Mouse (Mus musculus): Measurements from ENCODE around the gene Slc9a3. TPM values are rescaled to one million over a fixed set of nuclear protein-coding genes. Genes with fewer than 3 reads are reported as not detected.

Gene Slc9a3
- polyA plus RNA-seq, 1 experiment from 2014 or later, result 0.04 TPM

DNA sequence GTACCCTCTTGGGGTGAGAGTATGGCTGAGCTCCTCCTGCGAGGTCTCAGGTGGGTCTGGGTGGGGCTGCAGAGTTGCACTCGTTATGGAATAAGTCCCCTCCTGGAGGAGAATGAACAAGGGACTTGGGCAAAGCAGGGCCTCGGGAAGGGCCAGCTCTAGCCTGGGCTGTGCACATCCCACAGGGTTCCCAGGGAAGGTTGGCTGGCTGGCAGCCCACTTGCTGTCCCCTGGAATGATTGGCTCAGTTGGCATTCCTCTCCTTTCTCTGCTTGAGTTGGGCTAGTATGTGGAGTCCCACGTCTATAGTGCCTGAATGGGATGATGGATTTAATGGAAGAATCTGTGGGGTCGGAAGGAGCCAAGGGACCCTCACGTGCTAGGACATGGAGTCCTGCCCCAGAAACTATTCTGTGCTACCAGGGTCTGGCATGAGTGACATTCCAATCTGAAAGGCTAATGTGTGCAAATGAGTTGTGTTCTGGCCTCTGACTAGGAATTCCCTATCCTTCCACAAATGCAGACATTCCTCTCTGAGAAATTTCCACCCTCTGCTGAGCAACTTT lies 7.5 kb upstream of the Slc9a3 start:
- Histone ChIP-seq H3K27ac (replicated peaks) (no peak overlapping the region), H3K27me3 (no peaks in the 10 kb centered on the region), H3K4me3 (no peak overlapping the region), H3K4me2 (replicated peaks) (no peak overlapping the region), H3K4me1 (peaks cover 4% of the 10 kb centered on the region; the same call in 1 of the 2 replicates), H3K36me3 (no peaks in the 10 kb centered on the region), H3K9me3 (no peaks in the 10 kb centered on the region), H3K9ac (replicated peaks) (no peak overlapping the region)
- no peak for ATAC-seq (ENCODE audit: low FRiP score, low read depth)
- 68% methylated on average over 6 of the region's 6 CpGs for WGBS

DNA sequence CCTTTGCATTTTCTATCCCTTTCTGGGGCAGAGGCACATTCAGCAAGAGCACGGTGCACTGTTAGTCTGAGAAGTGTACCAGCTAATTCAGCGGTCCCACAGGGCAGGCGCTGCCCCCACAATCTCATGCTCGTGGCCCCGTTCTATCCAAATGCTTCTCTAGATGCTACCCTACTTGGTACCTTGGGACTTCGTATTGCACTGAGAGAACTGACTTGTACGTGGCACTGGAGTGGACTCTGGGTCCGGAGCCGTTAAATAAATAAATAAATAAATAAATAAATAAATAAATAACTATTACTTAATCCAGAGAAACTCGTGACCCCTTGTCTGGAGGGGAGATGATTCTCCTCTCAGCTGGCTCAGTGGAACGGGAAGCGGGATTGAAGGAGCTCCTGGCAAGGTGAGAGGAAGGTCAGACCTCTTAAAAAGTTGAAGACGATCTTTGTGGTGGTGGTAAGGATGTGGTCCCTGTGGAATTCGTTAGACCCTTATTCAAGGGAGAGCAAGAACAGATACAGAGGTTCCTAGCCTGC lies 606 bp downstream of the Slc9a3 start:
- 35% methylated on average over 14 of the region's 14 CpGs for WGBS
- no peak for ATAC-seq (ENCODE audit: low FRiP score, low read depth)
- peak overlapping the region; percentile 61; the same call in 1 of the 2 replicates for H3K4me2 ChIP-seq (replicated peaks)
- H3K9ac ChIP-seq (replicated peaks), result no peak overlapping the region
- H3K36me3 ChIP-seq, result no peaks in the 10 kb centered on the region
- no peaks in the 10 kb centered on the region for H3K9me3 ChIP-seq
- H3K27ac ChIP-seq (replicated peaks), result no peak overlapping the region
- peaks cover 7% of the 10 kb centered on the region for H3K4me1 ChIP-seq
- H3K4me3 ChIP-seq, result no peak overlapping the region; the same call in 1 of the 2 replicates
- H3K27me3 ChIP-seq, result peaks cover 54% of the 10 kb centered on the region

DNA sequence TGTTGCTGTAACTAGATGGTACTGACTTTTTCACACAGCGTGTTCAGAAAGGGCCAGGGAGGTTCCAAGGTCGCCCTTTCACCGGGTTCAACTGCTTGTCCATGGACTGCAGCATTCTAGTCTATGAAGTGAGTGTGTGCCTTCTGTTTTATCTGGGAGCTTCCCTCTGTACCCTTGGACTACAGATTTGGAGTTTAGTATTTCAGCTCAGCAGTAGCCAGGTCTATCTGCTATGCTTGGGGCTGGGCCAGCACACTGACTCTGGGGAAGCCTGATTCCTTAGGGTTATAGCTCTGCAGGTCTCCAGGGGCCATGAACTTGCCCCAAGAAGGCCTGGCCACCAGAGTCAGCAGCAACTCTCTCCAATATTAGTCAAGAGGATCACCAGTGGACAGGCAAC lies 1.4 kb downstream of the Slc9a3 start:
- peaks cover 54% of the 10 kb centered on the region for H3K27me3 ChIP-seq
- no peak overlapping the region for H3K27ac ChIP-seq (replicated peaks)
- no peak overlapping the region for H3K4me2 ChIP-seq (replicated peaks)
- no peaks in the 10 kb centered on the region for H3K36me3 ChIP-seq
- H3K9me3 ChIP-seq, result no peaks in the 10 kb centered on the region
- ATAC-seq (ENCODE audit: low FRiP score, low read depth), result no peak
- 67% methylated on average over 3 of the region's 3 CpGs for WGBS
- peaks cover 7% of the 10 kb centered on the region for H3K4me1 ChIP-seq
- H3K4me3 ChIP-seq, result no peak overlapping the region
- H3K9ac ChIP-seq (replicated peaks), result no peak overlapping the region

DNA sequence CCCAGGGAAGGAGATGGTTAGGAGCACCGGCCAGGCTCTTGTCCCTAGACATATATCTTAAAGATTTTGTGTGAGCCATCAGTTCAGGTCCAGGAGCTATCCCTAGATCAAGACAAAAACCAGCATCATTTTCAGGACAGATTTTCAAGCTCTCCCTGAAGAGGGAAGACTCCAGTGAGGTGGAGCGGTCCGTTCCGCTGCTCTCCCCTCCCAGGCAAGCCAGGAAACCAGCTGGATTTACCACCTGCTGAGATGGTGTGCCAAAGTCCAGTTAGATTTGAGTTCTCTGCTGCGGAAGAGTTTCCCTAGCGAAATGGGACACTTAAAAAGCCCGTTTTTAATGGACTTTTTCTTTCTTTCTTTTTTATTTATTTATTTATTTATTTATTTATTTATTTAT lies 6.3 kb downstream of the Slc9a3 start:
- ATAC-seq (ENCODE audit: low FRiP score, low read depth), result no peak
- 69% methylated on average over 7 of the region's 7 CpGs for WGBS

DNA sequence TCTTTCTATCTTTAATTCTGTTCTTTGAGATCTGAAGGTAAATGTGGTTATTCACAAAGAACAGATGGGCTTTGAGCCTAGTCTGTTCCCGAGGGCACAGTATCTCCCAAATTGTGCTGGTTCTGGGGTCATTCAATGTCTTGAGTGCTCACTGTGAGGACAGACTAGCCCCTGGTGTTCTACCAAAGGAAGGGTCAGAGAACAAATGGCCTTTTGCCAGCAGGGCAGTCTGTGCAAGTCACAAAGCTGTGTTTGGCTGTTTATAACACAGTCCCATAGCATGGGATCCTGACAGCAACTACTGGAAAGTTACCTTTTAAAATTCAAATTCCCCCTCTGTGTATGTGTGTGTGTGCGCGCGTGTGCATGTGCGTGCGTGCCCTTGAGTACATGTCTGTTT lies 8.7 kb downstream of the Slc9a3 start:
- no peak overlapping the region for H3K27ac ChIP-seq (replicated peaks)
- H3K4me2 ChIP-seq (replicated peaks), result no peak overlapping the region
- no peak overlapping the region for H3K9ac ChIP-seq (replicated peaks)
- no peaks in the 10 kb centered on the region for H3K9me3 ChIP-seq
- no peaks in the 10 kb centered on the region for H3K36me3 ChIP-seq
- 87% methylated on average over 6 of the region's 6 CpGs for WGBS
- no peak overlapping the region for H3K4me3 ChIP-seq
- H3K4me1 ChIP-seq, result no peaks in the 10 kb centered on the region
- no peaks in the 10 kb centered on the region for H3K27me3 ChIP-seq
- ATAC-seq (ENCODE audit: low FRiP score, low read depth), result no peak

More for the DNA sequence above, 6.3 kb downstream of the Slc9a3 start:
- Histone ChIP-seq H3K4me2 (replicated peaks) (no peak overlapping the region), H3K36me3 (no peaks in the 10 kb centered on the region), H3K9ac (replicated peaks) (no peak overlapping the region), H3K27ac (replicated peaks) (no peak overlapping the region), H3K4me3 (no peak overlapping the region), H3K9me3 (no peaks in the 10 kb centered on the region), H3K4me1 (no peaks in the 10 kb centered on the region), H3K27me3 (peaks cover 20% of the 10 kb centered on the region)

DNA sequence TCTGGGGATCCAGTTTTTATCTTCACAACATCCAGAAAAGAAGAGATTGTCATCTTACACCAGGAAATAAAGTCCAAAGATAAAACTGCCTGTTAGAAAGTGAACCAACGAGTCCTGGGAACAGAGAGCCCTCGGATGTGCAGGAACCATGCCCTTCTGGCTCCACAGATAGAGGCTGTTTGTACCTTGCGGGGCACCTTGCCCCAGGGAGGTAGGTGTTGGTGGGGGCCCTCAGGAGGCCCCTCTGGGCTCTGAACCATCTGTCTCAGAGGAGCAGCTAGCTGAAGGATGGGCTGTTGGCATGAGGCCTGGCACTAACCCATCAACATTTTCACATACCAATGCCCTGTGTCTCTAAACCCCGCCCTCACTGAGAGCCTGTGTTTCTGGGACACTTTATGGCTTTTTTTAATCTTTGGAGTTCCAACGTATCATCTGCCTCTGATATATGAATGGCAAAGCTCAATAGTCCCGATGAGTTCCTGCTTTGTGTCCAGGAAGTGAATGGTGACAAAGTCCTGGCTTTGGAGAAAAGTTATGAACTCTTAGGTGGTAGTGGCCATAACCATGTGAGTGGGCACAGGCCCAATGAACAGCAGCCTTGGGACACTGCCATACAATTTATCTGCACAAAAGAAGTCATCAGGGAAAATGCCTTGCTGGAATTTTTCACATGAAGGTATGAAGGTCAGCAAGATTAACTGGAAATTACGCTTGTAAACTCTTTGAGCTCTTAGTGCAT lies 17.8 kb downstream of the Slc9a3 start:
- Histone ChIP-seq H3K4me1 (no peaks in the 10 kb centered on the region), H3K27ac (replicated peaks) (no peak overlapping the region), H3K36me3 (no peaks in the 10 kb centered on the region), H3K4me2 (replicated peaks) (no peak overlapping the region), H3K4me3 (no peak overlapping the region), H3K27me3 (no peaks in the 10 kb centered on the region), H3K9me3 (no peaks in the 10 kb centered on the region), H3K9ac (replicated peaks) (no peak overlapping the region)
- ATAC-seq (ENCODE audit: low FRiP score, low read depth), result no peak
- 87% methylated on average over 7 of the region's 7 CpGs for WGBS

DNA sequence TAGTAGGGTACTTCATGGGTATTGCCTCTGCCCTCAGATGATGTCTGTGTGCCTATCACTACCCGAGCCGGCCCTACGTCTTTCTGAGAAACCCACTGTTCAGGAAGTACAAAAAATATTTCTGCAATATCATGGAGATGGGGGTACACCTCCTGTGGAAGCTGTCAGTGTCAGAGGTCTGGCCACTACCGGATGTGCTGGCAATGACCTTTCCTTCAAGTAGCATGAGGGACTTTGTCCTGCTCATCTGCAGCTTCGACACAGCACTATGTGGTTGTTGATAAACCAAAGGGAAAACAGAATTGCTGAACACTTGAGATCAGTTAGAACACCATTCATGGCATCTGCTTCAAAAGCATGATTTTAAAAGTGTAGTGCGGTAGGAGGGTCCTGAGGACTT lies 19.5 kb downstream of the Slc9a3 start:
- Histone ChIP-seq H3K9me3 (no peaks in the 10 kb centered on the region), H3K36me3 (no peaks in the 10 kb centered on the region), H3K9ac (replicated peaks) (no peak overlapping the region), H3K27me3 (no peaks in the 10 kb centered on the region), H3K4me1 (no peaks in the 10 kb centered on the region), H3K27ac (replicated peaks) (no peak overlapping the region), H3K4me2 (replicated peaks) (no peak overlapping the region), H3K4me3 (no peak overlapping the region)
- WGBS, result 90% methylated on average over 6 of the region's 6 CpGs
- ATAC-seq (ENCODE audit: low FRiP score, low read depth), result no peak

DNA sequence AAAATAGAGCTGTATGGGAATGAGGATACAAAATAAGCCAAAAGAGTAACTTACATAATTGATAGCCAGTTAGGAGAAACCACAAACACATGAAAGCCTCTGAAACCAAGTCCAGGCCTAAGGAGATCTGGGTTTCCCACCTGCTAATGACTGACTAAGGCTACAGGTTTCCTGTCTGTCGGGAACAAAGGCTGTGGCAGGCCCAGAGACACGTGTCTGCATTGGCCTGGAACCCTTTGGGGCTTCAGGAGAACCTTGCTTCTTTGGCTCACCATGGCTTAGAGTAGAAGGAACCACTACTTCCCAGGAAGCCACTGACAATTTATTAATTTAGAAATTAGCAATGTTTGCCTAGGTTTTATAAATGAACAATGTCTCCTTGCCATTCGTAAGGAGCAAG lies 22.0 kb downstream of the Slc9a3 start:
- H3K4me3 ChIP-seq, result no peak overlapping the region
- H3K27ac ChIP-seq (replicated peaks), result no peak overlapping the region
- ATAC-seq (ENCODE audit: low FRiP score, low read depth), result no peak
- H3K9me3 ChIP-seq, result no peaks in the 10 kb centered on the region
- H3K36me3 ChIP-seq, result no peaks in the 10 kb centered on the region
- H3K4me1 ChIP-seq, result no peaks in the 10 kb centered on the region
- no peak overlapping the region for H3K4me2 ChIP-seq (replicated peaks)
- 74% methylated on average over 3 of the region's 3 CpGs for WGBS
- H3K27me3 ChIP-seq, result no peaks in the 10 kb centered on the region
- H3K9ac ChIP-seq (replicated peaks), result no peak overlapping the region

DNA sequence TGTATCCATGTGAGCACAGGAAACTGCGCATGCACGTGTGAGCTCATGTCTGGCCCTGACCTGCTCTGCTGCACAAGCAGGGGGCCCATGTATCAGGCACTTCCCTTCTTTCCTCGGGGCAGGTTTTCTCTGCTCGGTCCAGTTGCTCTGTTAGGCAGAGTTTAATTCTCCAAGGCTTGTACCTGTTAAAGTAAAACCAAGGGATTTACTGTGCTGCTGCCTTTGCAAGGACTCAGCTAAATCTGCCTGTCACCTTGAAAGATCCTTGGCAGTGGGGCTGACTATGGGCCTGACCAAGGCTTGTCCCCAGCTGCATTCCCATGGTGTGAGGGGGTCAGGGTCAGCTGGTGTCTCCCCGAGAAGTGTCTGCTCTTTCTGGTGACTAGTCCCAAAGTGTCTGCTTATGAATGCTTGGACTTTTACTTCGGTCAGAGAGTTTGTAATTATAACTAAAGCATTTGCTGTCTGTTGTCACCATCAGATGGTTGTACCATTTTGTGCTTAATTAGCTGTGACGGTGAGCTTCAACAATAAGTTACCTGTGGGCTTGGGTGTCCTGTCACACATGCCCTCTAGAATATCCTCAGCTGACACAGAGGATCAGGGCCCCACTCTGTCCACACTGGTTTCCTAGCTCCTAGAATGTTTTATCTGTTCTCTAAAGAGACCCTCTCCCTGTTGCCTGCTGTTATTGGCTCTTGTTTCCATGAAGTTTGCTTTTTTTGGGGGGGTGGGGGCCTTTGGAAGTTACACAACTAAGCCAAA lies 23.0 kb downstream of the Slc9a3 start:
- H3K9me3 ChIP-seq, result no peaks in the 10 kb centered on the region
- no peak overlapping the region for H3K4me3 ChIP-seq
- no peak overlapping the region for H3K9ac ChIP-seq (replicated peaks)
- H3K4me1 ChIP-seq, result no peaks in the 10 kb centered on the region
- no peak overlapping the region for H3K27ac ChIP-seq (replicated peaks)
- no peaks in the 10 kb centered on the region for H3K27me3 ChIP-seq
- H3K4me2 ChIP-seq (replicated peaks), result no peak overlapping the region
- ATAC-seq (ENCODE audit: low FRiP score, low read depth), result no peak
- WGBS, result 83% methylated on average over 7 of the region's 7 CpGs
- no peaks in the 10 kb centered on the region for H3K36me3 ChIP-seq

DNA sequence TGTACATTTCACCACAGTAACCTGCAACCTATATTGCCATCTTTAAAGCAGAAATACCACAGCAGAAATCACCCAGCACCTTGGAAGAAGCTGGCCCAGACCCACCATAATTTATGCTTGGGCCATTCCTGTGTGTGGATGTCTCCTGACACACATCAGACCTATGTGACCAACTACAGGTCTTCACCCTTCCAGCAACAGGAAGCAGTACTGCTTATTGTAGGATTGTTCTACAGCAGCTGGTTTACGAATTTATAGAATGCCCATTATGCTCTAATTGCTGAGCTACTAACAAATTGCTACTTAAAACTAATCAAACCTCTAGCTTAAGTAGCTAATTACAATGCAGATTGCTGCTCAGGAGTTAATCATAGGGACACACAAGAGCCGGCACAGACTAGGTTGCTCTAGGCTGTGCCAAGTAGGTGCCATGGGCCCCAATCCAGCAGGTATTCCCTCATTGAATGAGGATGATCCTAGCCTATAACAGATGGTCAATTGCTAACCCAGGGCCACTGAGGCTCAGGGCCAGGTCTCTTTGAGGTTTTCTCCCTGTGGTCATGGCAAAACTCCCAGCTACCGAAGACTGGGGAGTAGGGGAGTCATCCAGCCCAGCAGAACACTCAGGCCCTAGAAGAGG lies 24.8 kb downstream of the Slc9a3 start:
- H3K27ac ChIP-seq (replicated peaks), result no peak overlapping the region
- H3K9me3 ChIP-seq, result no peaks in the 10 kb centered on the region
- WGBS, result 81% methylated on average over 3 of the region's 3 CpGs
- no peak for ATAC-seq (ENCODE audit: low FRiP score, low read depth)
- H3K27me3 ChIP-seq, result no peaks in the 10 kb centered on the region
- no peak overlapping the region for H3K4me2 ChIP-seq (replicated peaks)
- H3K4me1 ChIP-seq, result no peaks in the 10 kb centered on the region
- H3K4me3 ChIP-seq, result no peak overlapping the region
- no peak overlapping the region for H3K9ac ChIP-seq (replicated peaks)
- H3K36me3 ChIP-seq, result no peaks in the 10 kb centered on the region

DNA sequence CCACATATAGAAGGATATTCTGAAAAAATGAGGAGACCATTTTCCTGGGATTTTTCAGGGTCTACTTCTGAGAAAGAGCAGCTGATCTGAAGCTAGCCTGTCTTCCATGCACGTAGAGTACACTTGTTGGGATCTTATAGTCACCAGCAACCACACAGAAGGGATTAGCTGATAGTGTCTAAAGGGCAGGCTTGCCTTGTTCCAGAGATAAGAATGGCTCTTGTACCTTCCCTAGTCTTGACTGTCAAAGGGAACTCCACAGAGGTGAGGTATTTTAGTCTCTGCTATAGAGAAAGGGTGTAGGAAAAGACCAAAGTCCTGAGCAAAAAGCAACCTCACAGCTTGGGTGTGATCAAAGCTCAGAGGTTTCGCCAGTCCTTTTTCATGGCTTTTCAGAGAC lies 26.1 kb downstream of the Slc9a3 start:
- H3K4me3 ChIP-seq, result no peak overlapping the region
- H3K9ac ChIP-seq (replicated peaks), result no peak overlapping the region
- H3K4me1 ChIP-seq, result no peaks in the 10 kb centered on the region
- WGBS, result 78% methylated on average over 2 of the region's 2 CpGs
- no peak overlapping the region for H3K4me2 ChIP-seq (replicated peaks)
- H3K9me3 ChIP-seq, result no peaks in the 10 kb centered on the region
- H3K27ac ChIP-seq (replicated peaks), result no peak overlapping the region
- no peak for ATAC-seq (ENCODE audit: low FRiP score, low read depth)
- no peaks in the 10 kb centered on the region for H3K27me3 ChIP-seq
- H3K36me3 ChIP-seq, result no peaks in the 10 kb centered on the region

Data from midbrain, embryonic 12.5 days (tissue).